Mouse (Mus musculus): ENCODE measurements around the gene H2-M3. TPM values are rescaled to one million over a fixed set of nuclear protein-coding genes. Genes with fewer than 3 reads are reported as not detected.

The H2-M3 gene
- polyA plus RNA-seq, 1 experiment from 2014 or later = 1.5 TPM

DNA sequence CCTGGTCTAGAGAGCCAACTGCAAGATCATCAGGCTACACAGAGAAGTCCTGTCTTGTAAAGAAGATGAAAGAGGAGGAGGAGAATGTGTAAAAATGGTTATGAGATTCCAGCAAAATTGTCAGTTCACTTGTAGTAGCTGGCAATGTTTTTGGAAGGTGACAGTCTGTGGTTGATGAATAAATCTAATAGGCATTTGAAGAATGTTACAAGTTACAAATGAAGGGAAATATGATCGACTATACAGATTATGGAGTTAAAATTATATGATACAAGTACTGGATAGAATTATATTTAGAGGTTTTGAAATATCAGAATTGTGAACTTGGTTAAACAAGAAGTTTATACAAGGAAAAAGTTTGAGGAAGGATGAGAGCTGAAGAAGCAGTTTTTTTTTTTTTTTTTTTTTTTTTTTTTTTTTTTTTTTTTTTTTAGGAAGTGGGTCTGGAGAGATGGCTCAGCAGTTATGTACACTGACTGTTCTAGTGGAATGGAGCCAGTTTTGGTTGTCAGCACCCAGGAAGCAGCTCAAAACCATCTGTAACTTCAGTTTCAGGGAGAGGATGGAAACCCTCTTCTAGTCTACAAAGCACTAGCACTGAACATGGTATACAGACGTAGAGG, 5.7 kb downstream of the H2-M3 start:
- Histone ChIP-seq H3K27me3 (replicated peaks; ENCODE audit: control insufficient read depth, insufficient read depth, low read length) (no peaks in the 10 kb centered on the region), H3K9ac (ENCODE audit: low read depth, low read length) (no peak overlapping the region), H3K9me3 (ENCODE audit: control insufficient read depth, low read length) (no peaks in the 10 kb centered on the region), H3K4me3 (ENCODE audit: low read depth, low read length) (no peak overlapping the region), H3K27ac (replicated peaks; ENCODE audit: low read depth, low read length) (no peak overlapping the region), H3K4me2 (ENCODE audit: low read depth, low read length) (no peak overlapping the region), H3K36me3 (ENCODE audit: control insufficient read depth, insufficient read depth, low read length) (no peaks in the 10 kb centered on the region), H3K4me1 (ENCODE audit: control insufficient read depth, insufficient read depth, low read length) (no peaks in the 10 kb centered on the region)
- WGBS = 82% methylated on average over 2 of the region's 2 CpGs
- DNase-seq (ENCODE audit: low spot score) (no peak), ATAC-seq (ENCODE audit: low read depth) (no peak)

DNA sequence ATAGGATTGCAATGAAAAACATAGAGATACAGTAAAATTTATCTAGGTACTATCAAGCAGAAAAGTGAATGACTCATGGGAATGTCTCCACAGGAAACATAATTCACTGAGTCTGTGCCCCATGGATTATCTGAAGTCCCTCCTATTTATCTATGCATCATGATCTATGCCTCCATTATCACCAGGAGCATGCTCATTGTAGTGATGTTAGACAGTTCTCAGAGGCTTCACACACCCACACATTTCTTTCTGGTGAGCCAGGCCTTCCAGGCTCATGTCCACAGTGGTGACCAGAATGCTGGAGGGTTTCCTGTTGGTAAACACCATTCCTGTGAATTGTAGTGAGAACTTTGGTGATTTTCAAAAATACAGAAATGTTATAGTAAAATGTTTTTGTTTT, 6.6 kb downstream of the H2-M3 start:
- Histone ChIP-seq H3K36me3 (ENCODE audit: control insufficient read depth, insufficient read depth, low read length) (no peaks in the 10 kb centered on the region), H3K4me2 (ENCODE audit: low read depth, low read length) (no peak overlapping the region), H3K27me3 (replicated peaks; ENCODE audit: control insufficient read depth, insufficient read depth, low read length) (no peaks in the 10 kb centered on the region), H3K27ac (replicated peaks; ENCODE audit: low read depth, low read length) (no peak overlapping the region), H3K4me1 (ENCODE audit: control insufficient read depth, insufficient read depth, low read length) (no peaks in the 10 kb centered on the region), H3K9me3 (ENCODE audit: control insufficient read depth, low read length) (no peaks in the 10 kb centered on the region), H3K9ac (ENCODE audit: low read depth, low read length) (no peak overlapping the region), H3K4me3 (ENCODE audit: low read depth, low read length) (no peak overlapping the region)
- DNase-seq (ENCODE audit: low spot score) (no peak), ATAC-seq (ENCODE audit: low read depth) (no peak)

DNA sequence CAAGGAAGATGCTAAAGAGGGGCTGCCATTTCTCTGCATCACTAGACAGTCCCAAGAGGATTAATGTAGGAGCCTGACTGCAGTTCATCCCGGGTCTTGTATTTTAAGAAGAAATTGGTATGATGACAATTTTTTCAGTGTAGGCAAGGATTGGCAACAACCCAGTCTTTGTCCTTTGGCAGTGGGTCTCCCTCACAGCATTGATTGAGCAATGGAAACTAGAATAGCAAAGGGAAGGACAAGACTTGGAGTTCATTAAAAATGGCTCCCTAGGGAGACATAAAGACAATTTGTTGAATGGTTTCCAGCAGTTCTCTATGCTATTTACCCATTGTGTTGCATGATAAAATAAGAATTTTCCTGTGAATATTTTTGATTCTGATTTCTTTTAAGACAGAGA, 10.3 kb downstream of the H2-M3 start:
- H3K36me3 ChIP-seq (ENCODE audit: control insufficient read depth, insufficient read depth, low read length) = no peaks in the 10 kb centered on the region
- 67% methylated on average over 1 of the region's 1 CpGs for WGBS
- H3K4me1 ChIP-seq (ENCODE audit: control insufficient read depth, insufficient read depth, low read length) = no peaks in the 10 kb centered on the region
- H3K4me2 ChIP-seq (ENCODE audit: low read depth, low read length) = no peak overlapping the region
- no peaks in the 10 kb centered on the region for H3K9me3 ChIP-seq (ENCODE audit: control insufficient read depth, low read length)
- H3K4me3 ChIP-seq (ENCODE audit: low read depth, low read length) = no peak overlapping the region
- H3K27ac ChIP-seq (replicated peaks; ENCODE audit: low read depth, low read length) = no peak overlapping the region
- no peak overlapping the region for H3K9ac ChIP-seq (ENCODE audit: low read depth, low read length)
- ATAC-seq (ENCODE audit: low read depth) (no peak), DNase-seq (ENCODE audit: low spot score) (no peak)
- no peaks in the 10 kb centered on the region for H3K27me3 ChIP-seq (replicated peaks; ENCODE audit: control insufficient read depth, insufficient read depth, low read length)

DNA sequence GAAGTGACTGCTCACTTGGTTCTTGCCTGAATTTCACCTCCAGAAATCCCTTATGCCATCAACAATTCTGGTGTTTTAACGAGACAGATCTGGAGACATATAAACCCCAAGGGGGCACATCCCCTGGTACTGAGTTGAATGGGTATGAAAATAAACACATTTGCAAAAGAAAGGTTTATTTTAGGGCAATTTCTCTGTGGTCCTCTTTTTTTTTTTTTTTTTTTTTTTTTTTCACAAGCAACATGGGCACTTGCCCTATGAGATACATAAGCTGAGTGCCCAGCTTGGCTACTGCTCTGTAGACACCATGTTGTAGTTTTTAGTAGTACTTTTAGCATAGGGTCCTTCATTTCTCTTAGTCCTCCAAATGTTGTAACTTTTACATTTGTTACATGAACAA, 13.3 kb downstream of the H2-M3 start, which contains the start of gene Olfr99:
Olfr99 (minus strand) TSS at position 101 of the 400 bp plus-strand sequence.
- WGBS = 53% methylated on average over 1 of the region's 1 CpGs
- Histone ChIP-seq H3K4me2 (ENCODE audit: low read depth, low read length) (no peak within 1 kb of the TSS), H3K4me3 (ENCODE audit: low read depth, low read length) (no peak within 1 kb of the TSS), H3K27ac (replicated peaks; ENCODE audit: low read depth, low read length) (no peak within 1 kb of the TSS), H3K9me3 (ENCODE audit: control insufficient read depth, low read length) (no peaks in the 10 kb centered on the region), H3K4me1 (ENCODE audit: control insufficient read depth, insufficient read depth, low read length) (no peaks in the 10 kb centered on the region), H3K9ac (ENCODE audit: low read depth, low read length) (no peak within 1 kb of the TSS), H3K36me3 (ENCODE audit: control insufficient read depth, insufficient read depth, low read length) (no peaks in the 10 kb centered on the region), H3K27me3 (replicated peaks; ENCODE audit: control insufficient read depth, insufficient read depth, low read length) (no peaks in the 10 kb centered on the region)
- ATAC-seq (ENCODE audit: low read depth) (no peak), DNase-seq (ENCODE audit: low spot score) (no peak)

DNA sequence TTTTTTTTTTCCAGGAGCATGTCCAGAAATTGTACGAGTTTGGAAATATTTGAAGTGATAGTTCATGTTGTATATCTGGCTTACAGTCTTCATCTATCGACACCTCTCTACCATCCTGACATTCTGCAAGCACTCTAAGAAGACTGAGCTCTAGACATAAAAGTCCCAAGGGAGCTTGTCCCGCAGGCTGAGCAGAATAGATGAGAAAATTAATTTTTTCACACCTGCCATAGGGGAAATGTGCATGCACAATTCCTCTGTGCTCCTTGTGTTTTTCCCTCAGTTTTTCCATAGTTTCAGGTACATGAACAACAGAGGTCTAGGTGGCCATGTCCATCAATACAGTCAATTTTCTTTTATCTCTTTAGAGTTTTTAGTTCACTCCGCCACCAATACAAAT, 34.2 kb downstream of the H2-M3 start, which contains the start of gene Olfr101:
Olfr101 (minus strand) TSS at position 101 of the 400 bp plus-strand sequence.
- DNase-seq (ENCODE audit: low spot score) (no peak), ATAC-seq (ENCODE audit: low read depth) (no peak)
- no peak within 1 kb of the TSS for H3K4me2 ChIP-seq (ENCODE audit: low read depth, low read length)
- no peaks in the 10 kb centered on the region for H3K4me1 ChIP-seq (ENCODE audit: control insufficient read depth, insufficient read depth, low read length)
- WGBS = 81% methylated on average over 4 of the region's 4 CpGs
- H3K27me3 ChIP-seq (replicated peaks; ENCODE audit: control insufficient read depth, insufficient read depth, low read length) = no peaks in the 10 kb centered on the region
- H3K9ac ChIP-seq (ENCODE audit: low read depth, low read length) = no peak within 1 kb of the TSS
- no peaks in the 10 kb centered on the region for H3K36me3 ChIP-seq (ENCODE audit: control insufficient read depth, insufficient read depth, low read length)
- no peaks in the 10 kb centered on the region for H3K9me3 ChIP-seq (ENCODE audit: control insufficient read depth, low read length)
- no peak within 1 kb of the TSS for H3K4me3 ChIP-seq (ENCODE audit: low read depth, low read length)
- no peak within 1 kb of the TSS for H3K27ac ChIP-seq (replicated peaks; ENCODE audit: low read depth, low read length)

DNA sequence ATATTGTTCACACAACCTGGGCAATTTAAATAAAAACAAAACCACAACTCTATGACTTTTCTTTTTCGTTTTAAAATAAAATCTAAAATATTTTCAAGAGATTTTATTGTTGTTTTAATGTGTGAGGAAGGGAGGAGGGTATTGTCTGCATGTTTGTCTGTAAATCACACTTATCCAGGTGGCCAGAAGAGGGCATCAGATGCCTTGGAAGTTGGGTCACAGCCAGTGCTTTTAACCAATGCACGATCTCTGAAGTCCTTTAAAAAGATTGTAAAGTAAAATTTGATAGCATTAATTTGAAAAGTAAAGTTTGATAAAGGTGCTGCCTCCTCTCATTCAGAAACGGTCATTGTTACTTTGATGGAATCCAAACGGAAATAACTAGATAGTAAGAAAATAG, 38.5 kb downstream of the H2-M3 start:
- H3K27ac ChIP-seq (replicated peaks; ENCODE audit: low read depth, low read length) = no peak overlapping the region
- H3K36me3 ChIP-seq (ENCODE audit: control insufficient read depth, insufficient read depth, low read length) = no peaks in the 10 kb centered on the region
- H3K9ac ChIP-seq (ENCODE audit: low read depth, low read length) = no peak overlapping the region
- no peaks in the 10 kb centered on the region for H3K4me1 ChIP-seq (ENCODE audit: control insufficient read depth, insufficient read depth, low read length)
- H3K4me2 ChIP-seq (ENCODE audit: low read depth, low read length) = no peak overlapping the region
- 39% methylated on average over 4 of the region's 4 CpGs for WGBS
- H3K9me3 ChIP-seq (ENCODE audit: control insufficient read depth, low read length) = no peaks in the 10 kb centered on the region
- H3K27me3 ChIP-seq (replicated peaks; ENCODE audit: control insufficient read depth, insufficient read depth, low read length) = no peaks in the 10 kb centered on the region
- no peak for ATAC-seq (ENCODE audit: low read depth)
- no peak overlapping the region for H3K4me3 ChIP-seq (ENCODE audit: low read depth, low read length)
- no peak for DNase-seq (ENCODE audit: low spot score)

DNA sequence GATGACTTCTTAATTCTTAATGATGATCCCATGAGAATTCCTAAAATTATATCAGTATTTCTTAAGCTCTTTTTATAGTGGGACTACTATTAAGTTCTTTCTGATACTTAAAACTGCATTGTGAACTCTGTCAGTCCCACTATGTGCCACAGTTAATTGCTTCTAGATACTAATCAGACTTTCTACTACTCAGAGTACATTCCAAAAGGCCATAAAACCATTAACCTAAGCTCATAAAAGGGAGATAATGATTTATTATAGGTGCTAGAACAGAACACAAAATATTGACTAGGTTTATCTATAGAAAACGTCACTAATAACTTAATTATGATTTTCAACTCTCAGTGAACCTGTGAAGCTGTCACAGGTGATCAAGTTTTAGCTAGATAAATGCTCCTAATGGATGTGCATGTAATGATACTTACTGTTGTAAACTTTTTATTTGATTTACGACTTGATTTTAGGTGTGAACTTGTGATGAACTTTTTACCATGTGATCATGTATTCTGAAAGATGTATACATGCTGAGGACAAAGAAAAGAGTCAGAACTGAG, 40.2 kb downstream of the H2-M3 start:
- Histone ChIP-seq H3K9ac (ENCODE audit: low read depth, low read length) (no peak overlapping the region), H3K4me1 (ENCODE audit: control insufficient read depth, insufficient read depth, low read length) (no peaks in the 10 kb centered on the region), H3K9me3 (ENCODE audit: control insufficient read depth, low read length) (no peaks in the 10 kb centered on the region), H3K27ac (replicated peaks; ENCODE audit: low read depth, low read length) (no peak overlapping the region), H3K4me3 (ENCODE audit: low read depth, low read length) (no peak overlapping the region), H3K36me3 (ENCODE audit: control insufficient read depth, insufficient read depth, low read length) (no peaks in the 10 kb centered on the region), H3K4me2 (ENCODE audit: low read depth, low read length) (no peak overlapping the region), H3K27me3 (replicated peaks; ENCODE audit: control insufficient read depth, insufficient read depth, low read length) (no peaks in the 10 kb centered on the region)
- ATAC-seq (ENCODE audit: low read depth) (no peak), DNase-seq (ENCODE audit: low spot score) (no peak)
- WGBS = 41% methylated on average over 2 of the region's 2 CpGs

DNA sequence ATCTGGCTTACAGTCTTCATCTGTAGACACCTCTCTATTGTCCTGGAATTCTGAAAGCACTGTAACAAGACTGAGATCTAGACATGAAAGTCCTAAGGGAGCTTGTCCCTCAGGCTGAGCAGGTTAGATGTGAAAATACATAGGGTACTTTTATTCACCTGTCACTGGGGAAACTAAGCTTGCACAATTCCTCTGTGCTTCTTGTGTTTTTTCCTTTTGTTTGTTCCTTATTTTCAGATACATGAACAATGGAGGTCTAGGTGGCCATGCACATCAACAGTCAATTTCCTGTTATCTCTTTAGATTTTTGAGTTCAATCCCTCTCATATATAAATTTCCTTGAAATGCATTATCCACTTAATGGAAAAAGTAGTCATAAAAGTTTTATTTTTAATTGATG, 46.9 kb downstream of the H2-M3 start, which contains the start of gene Olfr102:
Olfr102 (minus strand) TSS at position 101 of the 400 bp plus-strand sequence.
- DNase-seq (ENCODE audit: low spot score) (no peak), ATAC-seq (ENCODE audit: low read depth) (no peak)
- Histone ChIP-seq H3K27ac (replicated peaks; ENCODE audit: low read depth, low read length) (no peak within 1 kb of the TSS), H3K4me2 (ENCODE audit: low read depth, low read length) (no peak within 1 kb of the TSS), H3K27me3 (replicated peaks; ENCODE audit: control insufficient read depth, insufficient read depth, low read length) (no peaks in the 10 kb centered on the region), H3K4me1 (ENCODE audit: control insufficient read depth, insufficient read depth, low read length) (no peaks in the 10 kb centered on the region), H3K9ac (ENCODE audit: low read depth, low read length) (no peak within 1 kb of the TSS), H3K4me3 (ENCODE audit: low read depth, low read length) (no peak within 1 kb of the TSS), H3K9me3 (ENCODE audit: control insufficient read depth, low read length) (no peaks in the 10 kb centered on the region), H3K36me3 (ENCODE audit: control insufficient read depth, insufficient read depth, low read length) (no peaks in the 10 kb centered on the region)

All from embryonic facial prominence, embryonic 14.5 days (tissue).